Mouse (Mus musculus) small intestine, adult 2 months (tissue): ENCODE measurements around the gene Fam118b. TPM values are rescaled to one million over a fixed set of nuclear protein-coding genes. Genes with fewer than 3 reads are reported as not detected.
A peak's percentile ranks its signal among the peaks of the same experiment; 100 is the strongest.

Experiments used
- H3K27ac ChIP-seq: fragments of 200-500 bp; 2 replicates; pipeline ENCODE4 v1.5.1; 2012; ENCODE audit warnings: low read depth, low read length, control low read depth, inconsistent platforms; ENCODE audit not compliant: insufficient read depth
- H3K27me3 ChIP-seq: fragments of 200-500 bp; 2 replicates; pipeline ENCODE4 v1.6.1; 2012; ENCODE audit warnings: mild to moderate bottlenecking, moderate library complexity, low read length, inconsistent platforms; ENCODE audit not compliant: control insufficient read depth, insufficient read depth
- H3K36me3 ChIP-seq: fragments of 200-500 bp; 2 replicates; pipeline ENCODE4 v1.6.1; 2012; ENCODE audit warnings: mild to moderate bottlenecking, low read length, control low read depth, inconsistent platforms; ENCODE audit not compliant: control insufficient read depth, insufficient read depth
- H3K4me1 ChIP-seq: fragments of 200-500 bp; 2 replicates; pipeline ENCODE4 v1.6.1; 2012; ENCODE audit warnings: low read length, inconsistent platforms, mixed read lengths; ENCODE audit not compliant: control insufficient read depth, insufficient read depth, insufficient read length
- H3K4me3 ChIP-seq: fragments of 200-500 bp; 2 replicates; pipeline ENCODE4 v1.5.1; 2012; ENCODE audit warnings: low read depth, mild to moderate bottlenecking, control low read depth, inconsistent platforms, low read length, moderate library complexity
- CTCF ChIP-seq: fragments of 200-500 bp; IDR thresholded peaks from 2 replicates; pipeline ENCODE4 v1.5.1; 2012; ENCODE audit warnings: low read depth, mild to moderate bottlenecking, control low read depth, inconsistent platforms, low read length, moderate library complexity, mixed read lengths; ENCODE audit not compliant: insufficient replicate concordance, insufficient read length; ENCODE audit errors: extremely low read depth
- POLR2A ChIP-seq: fragments of 200-500 bp; IDR thresholded peaks from 2 replicates; pipeline ENCODE4 v1.6.1; 2012; ENCODE audit warnings: low read depth, mild to moderate bottlenecking, control low read depth, inconsistent platforms, low read length, moderate library complexity
- WGBS: fragments of 180-500 bp; shearing (Covaris S2); methylation state at CpG from one replicate; pipeline ENCODE4 v1.1.7; 2018; 5-methylcytosine and 5-hydroxymethylcytosine counted together
- polyA plus RNA-seq: library from polyadenylated mRNA; depleted of rRNA; stranded (reverse); fragments of >200 nt; gene quantifications from 2 replicates; pipeline ENCODE4 v1.2.3, GENCODE M21; 2012

Fam118b gene
- polyA plus RNA-seq, 1 experiment: 17.2 TPM

- no peak overlapping the region for H3K4me3 ChIP-seq
- TF ChIP-seq CTCF (no peak), POLR2A (no peak)
- H3K4me1 ChIP-seq: no peaks in the 10 kb centered on the region
- H3K27ac ChIP-seq: no peak overlapping the region
- no peaks in the 10 kb centered on the region for H3K27me3 ChIP-seq
- peaks cover 23% of the 10 kb centered on the region for H3K36me3 ChIP-seq
- WGBS: 80% methylated on average over 6 of the region's 6 CpGs
Measured at GRCm38 (mm10) chr9:35238915-35239571, 28.6 kb downstream of the Fam118b start.

GRCm38 (mm10) chr9:35238371-35238770 is 29.2 kb downstream of the Fam118b start:
- no peaks in the 10 kb centered on the region for H3K4me1 ChIP-seq
- H3K27me3 ChIP-seq: no peaks in the 10 kb centered on the region
- TF ChIP-seq POLR2A (no peak), CTCF (no peak)
- no peak overlapping the region for H3K4me3 ChIP-seq
- no peak overlapping the region for H3K27ac ChIP-seq
- 94% methylated on average over 1 of the region's 1 CpGs for WGBS
- peaks cover 26% of the 10 kb centered on the region for H3K36me3 ChIP-seq

DNA sequence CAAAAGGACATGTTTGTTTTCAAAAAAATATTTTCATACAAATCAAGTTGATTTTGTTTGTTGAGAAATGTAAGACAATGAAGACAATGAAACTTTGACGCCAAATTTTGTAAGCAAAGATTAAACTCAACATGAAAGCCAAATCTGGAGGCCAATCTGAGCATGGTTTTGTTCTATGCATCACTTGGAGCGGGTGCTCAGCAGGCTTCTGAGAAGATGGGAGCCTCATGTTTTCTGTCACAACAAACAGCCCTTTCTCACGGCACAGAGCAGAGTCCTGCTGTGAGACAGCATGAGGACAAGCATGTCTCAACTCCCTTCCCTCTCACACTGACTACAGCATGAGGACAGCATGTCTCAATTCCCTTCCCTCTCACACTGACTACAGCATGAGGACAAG is 31.6 kb downstream of the Fam118b start:
- no peak overlapping the region for H3K4me3 ChIP-seq
- TF ChIP-seq POLR2A (no peak), CTCF (no peak)
- H3K4me1 ChIP-seq: no peaks in the 10 kb centered on the region
- 81% methylated on average over 3 of the region's 3 CpGs for WGBS
- H3K27me3 ChIP-seq: no peaks in the 10 kb centered on the region
- H3K27ac ChIP-seq: no peak overlapping the region
- H3K36me3 ChIP-seq: peaks cover 39% of the 10 kb centered on the region

GRCm38 (mm10) chr9:35228671-35229070 is 38.9 kb downstream of the Fam118b start:
- H3K4me1 ChIP-seq: no peaks in the 10 kb centered on the region
- no peak overlapping the region for H3K4me3 ChIP-seq
- 84% methylated on average over 3 of the region's 3 CpGs for WGBS
- TF ChIP-seq CTCF (no peak), POLR2A (no peak)
- H3K36me3 ChIP-seq: peaks cover 27% of the 10 kb centered on the region
- no peaks in the 10 kb centered on the region for H3K27me3 ChIP-seq
- no peak overlapping the region for H3K27ac ChIP-seq

GRCm38 (mm10) chr9:35223466-35223865 is 44.1 kb downstream of the Fam118b start:
- no peaks in the 10 kb centered on the region for H3K27me3 ChIP-seq
- H3K27ac ChIP-seq: no peak overlapping the region
- peaks cover 41% of the 10 kb centered on the region for H3K36me3 ChIP-seq
- WGBS: 97% methylated on average over 3 of the region's 3 CpGs
- no peak overlapping the region for H3K4me3 ChIP-seq
- H3K4me1 ChIP-seq: no peaks in the 10 kb centered on the region
- TF ChIP-seq POLR2A: no peak
- no peak for TF ChIP-seq CTCF

DNA sequence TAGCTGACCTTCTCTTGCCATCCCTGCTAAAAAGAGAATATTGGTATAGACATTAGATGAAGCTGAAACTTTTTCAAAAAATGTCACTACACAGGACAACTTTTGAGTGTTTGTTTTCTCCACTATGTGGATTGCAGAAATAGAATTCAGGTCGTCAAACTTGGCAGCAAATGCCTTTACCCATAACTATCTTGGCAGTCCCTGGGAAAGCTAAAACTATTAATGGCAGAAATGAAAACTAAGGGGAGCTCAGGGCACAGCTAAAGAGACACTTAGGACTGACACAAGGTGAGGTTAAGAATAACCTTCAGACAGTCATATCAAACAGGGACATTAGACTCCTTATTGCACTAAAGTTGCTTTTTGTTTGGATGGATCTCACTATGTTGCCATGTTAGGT is 49.6 kb downstream of the Fam118b start:
- WGBS: 63% methylated on average over 1 of the region's 1 CpGs
- H3K36me3 ChIP-seq: peaks cover 68% of the 10 kb centered on the region

DNA sequence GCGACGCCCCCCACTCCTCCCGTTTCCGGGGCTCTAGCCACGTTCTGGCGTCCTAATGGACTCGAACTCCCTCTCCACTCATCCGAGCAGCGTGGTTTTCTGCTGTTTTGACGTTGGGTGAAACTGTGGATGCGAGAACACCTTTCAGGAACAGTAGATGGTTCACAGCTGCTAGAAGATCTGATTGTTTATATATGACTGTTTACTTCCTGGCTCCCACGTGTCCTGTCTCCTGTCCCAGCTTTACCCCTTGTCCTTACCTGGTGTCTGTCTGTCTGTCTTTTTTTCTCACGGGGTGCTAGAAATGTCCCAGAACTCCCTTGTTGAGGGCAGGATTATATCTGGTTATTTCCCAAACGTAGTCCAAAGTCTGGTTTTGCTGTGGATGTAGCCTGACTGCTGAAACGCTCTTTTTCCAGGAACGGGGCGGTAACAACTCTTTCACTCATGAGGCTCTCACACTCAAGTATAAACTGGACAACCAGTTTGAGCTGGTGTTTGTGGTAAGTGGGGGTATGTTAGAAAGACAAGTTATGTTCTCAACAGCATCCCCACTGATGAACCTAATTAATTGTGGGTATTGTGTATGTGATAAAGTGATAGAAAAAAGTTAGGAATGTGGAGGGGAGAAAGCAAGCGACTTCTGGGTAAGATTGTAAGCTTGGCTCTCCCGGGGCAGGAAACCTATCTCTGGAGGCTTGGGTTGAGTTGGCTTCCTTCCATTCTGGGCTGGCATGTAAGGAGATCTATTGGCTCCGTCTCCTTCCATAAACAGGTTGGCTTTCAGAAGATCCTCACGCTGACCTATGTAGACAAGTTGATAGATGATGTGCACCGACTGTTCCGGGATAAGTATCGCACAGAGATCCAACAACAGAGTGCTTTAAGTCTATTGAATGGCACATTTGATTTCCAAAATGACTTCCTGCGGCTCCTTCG is 55.8 kb downstream of the Fam118b start:
- 24% methylated on average over 26 of the region's 26 CpGs for WGBS
- H3K4me1 ChIP-seq: peaks cover 5% of the 10 kb centered on the region; the same call in 1 of the 2 replicates
- peak overlapping the region; percentile 89 for H3K27ac ChIP-seq
- H3K4me3 ChIP-seq: peak overlapping the region; percentile 86
- peaks cover 46% of the 10 kb centered on the region for H3K36me3 ChIP-seq
- H3K27me3 ChIP-seq: no peaks in the 10 kb centered on the region
- TF ChIP-seq POLR2A (no peak), CTCF (no peak)

More for the DNA sequence above, 49.6 kb downstream of the Fam118b start:
- no peaks in the 10 kb centered on the region for H3K4me1 ChIP-seq
- H3K27me3 ChIP-seq: no peaks in the 10 kb centered on the region
- TF ChIP-seq POLR2A (no peak), CTCF (no peak)
- no peak overlapping the region for H3K27ac ChIP-seq
- no peak overlapping the region for H3K4me3 ChIP-seq
